Mouse (Mus musculus) layer of hippocampus, adult 8-10 months (tissue): ENCODE results near the gene B3galt2. TPM values are rescaled to one million over a fixed set of nuclear protein-coding genes. Genes with fewer than 3 reads are reported as not detected.

ENCODE experiments used
- DNase-seq, 2 experiments: peaks; one replicate each; pipeline ENCODE4 v3.0.0; 2022; ENCODE audit warnings: low spot score in 2 of 2
- total RNA-seq, 4 experiments: library from RNA; stranded (reverse); gene quantifications; 2 replicates each; pipeline ENCODE4 v1.2.4; 2022

The B3galt2 gene
- total RNA-seq, 4 experiments from 2014 or later, result 14.3 to 22.5 (median 19.3) TPM

DNA sequence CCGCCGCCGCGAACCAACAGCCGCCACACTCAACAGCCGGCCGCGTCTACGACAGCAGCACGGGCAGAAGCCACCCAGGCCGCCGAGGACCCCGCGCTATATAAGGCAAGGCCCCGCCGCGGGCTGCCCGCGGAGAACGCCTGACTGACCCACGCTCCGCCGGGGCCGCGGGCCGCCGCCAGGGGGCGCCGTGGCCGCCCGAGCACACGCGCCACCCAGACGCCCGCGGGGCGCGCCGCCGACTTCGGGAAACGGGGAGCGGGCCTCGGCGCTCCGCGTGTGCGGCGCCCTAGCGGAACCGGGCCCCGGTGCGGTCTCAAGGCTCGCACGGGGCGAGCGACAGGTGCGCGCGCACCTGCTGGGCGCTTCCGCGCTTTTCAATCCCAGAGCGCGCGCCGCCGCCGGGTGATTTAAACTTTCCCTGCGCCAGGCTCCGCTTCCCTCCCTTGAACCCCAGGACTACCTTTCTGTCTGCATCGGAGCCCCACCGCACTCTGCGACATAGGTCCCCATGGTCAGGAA lies 62.3 kb downstream of the B3galt2 start, which contains the start of gene Cdc73:
Gene Cdc73 (minus strand): TSS at position 153 of the 522 bp plus-strand sequence.
- DNase-seq, result peak; percentile 79 to 90

Other genes starting within 250 kb of the B3galt2 start
- 10 to 100 TPM; 66.8 to 84.8 (median 78.5) TPM for gene Cdc73, start 62.2 kb downstream of the B3galt2 start, total RNA-seq
- gene Glrx2, start 75.7 kb downstream of the B3galt2 start, total RNA-seq, result 100 to 1,000 TPM; 102 to 128 (median 113) TPM
- gene Trove2, start 136.4 kb downstream of the B3galt2 start, total RNA-seq, result 10 to 100 TPM; 24.7 to 34.4 (median 29.5) TPM
- 10 to 100 TPM; 34.3 to 40.0 (median 36.7) TPM for gene Uchl5, start 136.6 kb downstream of the B3galt2 start, total RNA-seq